20 mouse cellular contexts compared by ENCODE assay signal in the genomic region with DNA sequence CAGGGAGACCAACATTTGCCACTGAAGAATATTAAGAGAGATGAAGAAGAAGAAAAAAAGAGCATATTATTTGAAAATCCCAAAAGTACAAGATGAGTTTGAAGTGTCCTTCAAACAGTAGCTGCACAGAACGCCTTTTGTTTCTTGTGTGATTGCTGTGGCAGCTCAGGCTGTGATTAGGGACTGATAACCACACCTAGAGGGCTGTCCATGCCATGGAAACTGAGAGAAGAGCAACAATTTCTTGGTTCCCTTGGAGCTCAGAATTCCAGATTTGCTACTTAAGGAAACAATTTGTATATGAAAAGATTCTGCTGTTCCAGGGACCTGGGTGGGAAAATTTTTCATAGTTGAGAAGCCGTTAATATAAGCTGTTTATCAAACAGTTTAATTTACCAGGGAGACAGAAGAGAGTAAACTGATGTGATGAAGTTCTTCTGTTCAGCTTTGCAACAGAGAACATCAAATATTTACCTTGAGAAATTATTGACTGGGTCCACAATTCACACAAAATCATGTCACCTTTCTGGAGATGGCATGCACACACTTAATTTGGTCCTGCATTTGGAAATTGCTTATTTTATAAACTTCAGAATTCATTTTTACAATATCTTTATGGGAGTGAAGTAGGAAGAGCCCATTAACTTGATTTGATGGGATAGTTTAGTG.
"Had no signal": no experiment of that assay in that cellular context is flagged by ENCODE, and none has a peak within 500 bp of the region (broad histone marks: within the 10 kb centered on the region; RNA-seq: fewer than 3 reads in every experiment).

No protein-coding gene starts in this region.

- DNase-seq: lung, adult 18-20 months; lung, embryonic 14.5 days; lung, postnatal 10 days; lung, postnatal 4 days; midbrain, embryonic 14.5 days; retina, postnatal 1 day; right cerebral cortex, adult 18-20 months; right cerebral cortex, postnatal 25 days; right cerebral cortex, postnatal 4 days; spleen, adult 18-20 months; thymus, adult 18-20 months; thymus, postnatal 14 days; thymus, postnatal 36 days had no signal

- H3K27me3 ChIP-seq: liver, embryonic 15.5 days; midbrain, embryonic 12.5 days; neural tube, embryonic 13.5 days; neural tube, embryonic 15.5 days had no signal

- H3K36me3 ChIP-seq: liver, embryonic 15.5 days; midbrain, embryonic 10.5 days; midbrain, embryonic 12.5 days; neural tube, embryonic 13.5 days; neural tube, embryonic 15.5 days had no signal

- H3K9me3 ChIP-seq: liver, embryonic 15.5 days; midbrain, embryonic 10.5 days; midbrain, embryonic 12.5 days; neural tube, embryonic 13.5 days; neural tube, embryonic 15.5 days had no signal

- H3K4me3 ChIP-seq: liver, embryonic 15.5 days; midbrain, embryonic 10.5 days; midbrain, embryonic 12.5 days; myocyte; neural tube, embryonic 13.5 days; neural tube, embryonic 15.5 days had no signal

- H3K4me1 ChIP-seq: liver, embryonic 15.5 days; midbrain, embryonic 10.5 days; midbrain, embryonic 12.5 days; neural tube, embryonic 13.5 days; neural tube, embryonic 15.5 days had no signal

- ATAC-seq: midbrain, embryonic 16.5 days had no signal

- H3K9ac ChIP-seq: liver, embryonic 15.5 days; lung, embryonic 14.5 days; midbrain, embryonic 12.5 days; neural tube, embryonic 13.5 days; neural tube, embryonic 15.5 days had no signal

- H3K4me2 ChIP-seq: liver, embryonic 15.5 days; lung, embryonic 14.5 days; midbrain, embryonic 12.5 days; neural tube, embryonic 13.5 days; neural tube, embryonic 15.5 days had no signal

- H3K27ac ChIP-seq: liver, embryonic 15.5 days; midbrain, embryonic 10.5 days; midbrain, embryonic 12.5 days; neural tube, embryonic 13.5 days; neural tube, embryonic 15.5 days had no signal
